Mouse (Mus musculus) cerebellum, postnatal 36 days (tissue): ENCODE data around the gene Cdc7.

Source experiments
- DNase-seq, 2 experiments: peaks; one replicate each; pipeline ENCODE4 v3.0.0; 2021 to 2022; ENCODE audit warnings: mixed read lengths in 2 of 2

Cdc7 gene

GRCm38 (mm10) chr5:106994716-106995115 is 30.6 kb downstream of the Cdc7 start:
- no peak for DNase-seq

- DNase-seq: peak; percentile 38 to 60
Observed at GRCm38 (mm10) chr5:106995886-106996538, 31.9 kb downstream of the Cdc7 start.

GRCm38 (mm10) chr5:106996539-106997244 is 32.6 kb downstream of the Cdc7 start:
- no peak for DNase-seq

- no peak for DNase-seq
Observed at GRCm38 (mm10) chr5:107001396-107002090, 37.4 kb downstream of the Cdc7 start.

GRCm38 (mm10) chr5:107002091-107002416 is 37.9 kb downstream of the Cdc7 start:
- DNase-seq: no peak

GRCm38 (mm10) chr5:107009721-107010120 is 45.6 kb downstream of the Cdc7 start:
- DNase-seq: no peak

GRCm38 (mm10) chr5:107010300-107010699 is 46.2 kb downstream of the Cdc7 start:
- DNase-seq: no peak

GRCm38 (mm10) chr5:107011316-107012029 is 47.4 kb downstream of the Cdc7 start:
- DNase-seq: no peak

GRCm38 (mm10) chr5:107012030-107012715 is 48.1 kb downstream of the Cdc7 start:
- no peak for DNase-seq

GRCm38 (mm10) chr5:107013393-107013792 is 49.3 kb downstream of the Cdc7 start:
- DNase-seq: no peak

GRCm38 (mm10) chr5:107014146-107014545 is 50.0 kb downstream of the Cdc7 start:
- no peak for DNase-seq

GRCm38 (mm10) chr5:107015046-107015421 is 50.9 kb downstream of the Cdc7 start:
- no peak for DNase-seq

GRCm38 (mm10) chr5:107015422-107016081 is 51.4 kb downstream of the Cdc7 start:
- no peak for DNase-seq

- no peak for DNase-seq
Observed at GRCm38 (mm10) chr5:107016538-107016937, 52.4 kb downstream of the Cdc7 start.

- DNase-seq: no peak
Observed at GRCm38 (mm10) chr5:107017544-107017943, 53.4 kb downstream of the Cdc7 start.

- DNase-seq: no peak
Observed at GRCm38 (mm10) chr5:107019057-107019456, 54.9 kb downstream of the Cdc7 start.

- no peak for DNase-seq
Observed at GRCm38 (mm10) chr5:107019904-107020303, 55.8 kb downstream of the Cdc7 start.

- no peak for DNase-seq
Observed at GRCm38 (mm10) chr5:107020366-107020765, 56.2 kb downstream of the Cdc7 start.

GRCm38 (mm10) chr5:107021291-107022063 is 57.4 kb downstream of the Cdc7 start:
- DNase-seq: no peak

- no peak for DNase-seq
Observed at GRCm38 (mm10) chr5:107022064-107022428, 57.9 kb downstream of the Cdc7 start.

- no peak for DNase-seq
Observed at GRCm38 (mm10) chr5:107023951-107024350, 59.8 kb downstream of the Cdc7 start.
